Mouse (Mus musculus) myocyte (in vitro differentiated cells): Measurements from ENCODE around the gene Btbd11.

ENCODE experiments used
- CEBPB ChIP-seq: IDR thresholded peaks from 2 replicates; pipeline ENCODE4 v1.6.1; 2011; ENCODE audit warnings: mild to moderate bottlenecking, moderate library complexity; ENCODE audit not compliant: poor library complexity, insufficient read depth, severe bottlenecking
- POLR2A ChIP-seq: IDR thresholded peaks from one replicate; pipeline ENCODE4 v1.6.1; 2011; ENCODE audit warnings: low read depth, mild to moderate bottlenecking, control low read depth, moderate library complexity; ENCODE audit not compliant: insufficient read length
- SRF ChIP-seq: IDR thresholded peaks from one replicate; pipeline ENCODE4 v1.6.1; 2011; ENCODE audit warnings: low read depth; ENCODE audit not compliant: control insufficient read depth, insufficient read length
- TCF12 ChIP-seq: IDR thresholded peaks from one replicate; pipeline ENCODE4 v1.6.1; 2011; ENCODE audit warnings: mild to moderate bottlenecking, control low read depth; ENCODE audit not compliant: poor library complexity, insufficient read depth, severe bottlenecking
- USF1 ChIP-seq: IDR thresholded peaks from one replicate; pipeline ENCODE4 v1.6.1; 2011; ENCODE audit warnings: low read depth, mild to moderate bottlenecking, control low read depth, moderate library complexity

GRCm38 (mm10) chr10:85372108-85372507, 14.5 kb upstream of the Btbd11 start:
- TF ChIP-seq POLR2A (no peak), USF1 (no peak), CEBPB (no peak), TCF12 (no peak), SRF (no peak)
